In the genomic region with DNA sequence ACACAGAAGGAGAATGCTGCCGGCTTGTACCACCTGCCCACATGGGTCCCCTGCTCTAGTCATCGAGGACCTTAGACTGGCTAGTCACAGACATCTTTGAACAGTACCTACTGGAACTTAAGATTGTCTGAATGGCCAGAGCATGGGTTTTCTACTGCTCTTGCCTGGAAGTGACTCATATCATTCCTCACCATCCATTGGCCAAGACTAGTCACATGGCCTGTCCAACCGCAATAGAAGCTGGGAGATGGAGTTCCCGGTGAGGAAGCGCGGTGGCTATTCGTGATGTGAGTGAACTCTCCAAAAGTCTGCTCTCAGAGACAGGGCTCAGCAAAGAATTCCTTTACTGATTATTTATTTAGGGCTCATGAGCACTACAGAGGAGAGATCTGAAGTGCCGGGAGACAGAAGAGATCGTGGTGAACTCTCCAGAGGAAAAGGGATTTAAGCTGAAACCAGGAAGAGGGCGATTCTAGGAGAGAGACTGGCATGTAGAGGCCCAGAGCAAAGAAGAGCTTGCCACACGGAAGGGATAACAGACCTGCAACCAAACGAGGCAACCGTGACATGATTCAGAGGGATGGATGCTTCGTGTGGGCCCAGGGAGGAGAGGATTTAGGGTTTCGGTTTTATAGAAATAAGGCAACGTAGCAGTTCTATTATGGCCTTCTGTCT, we compare ENCODE assay signal across 8 mouse cellular contexts. TPM values are rescaled to one million over a fixed set of nuclear protein-coding genes. Genes with fewer than 3 reads are reported as not detected.
DNase-seq lines count a peak whose midpoint lies in the region; ATAC-seq lines count a peak whose summit lies in the region.

No protein-coding gene starts in this region.

- H3K9me3 ChIP-seq in forebrain, embryonic 11.5 days (ENCODE audit: control insufficient read depth, low read length): no peaks in the 10 kb centered on the region
- H3K9me3 ChIP-seq in heart, embryonic 16.5 days (replicated peaks; ENCODE audit: control insufficient read depth, low read length): no peaks in the 10 kb centered on the region
- no peaks in the 10 kb centered on the region for H3K9me3 ChIP-seq in liver, embryonic 13.5 days (replicated peaks)
- H3K9me3 ChIP-seq in stomach, embryonic 16.5 days (replicated peaks; ENCODE audit: control insufficient read depth, low read length): no peaks in the 10 kb centered on the region

- peak; percentile 90 for ATAC-seq in forebrain, embryonic 11.5 days (replicated peaks; ENCODE audit: low FRiP score)
- ATAC-seq in heart, embryonic 16.5 days (replicated peaks; ENCODE audit: extremely low read depth, insufficient read depth, low FRiP score): peak; percentile 89
- peak; percentile 78 for ATAC-seq in liver, embryonic 13.5 days (ENCODE audit: low read depth)
- peak; percentile 90 for ATAC-seq in stomach, embryonic 16.5 days (ENCODE audit: insufficient read depth, low FRiP score)

- DNase-seq in ES-CJ7 (ENCODE audit: low read depth, low spot score): peak; percentile 94
- DNase-seq in c-Kit-positive CD71-positive TER-119-negative erythroid progenitor cells, embryonic 14.5 days (ENCODE audit: low read depth): peak; percentile 88
- DNase-seq in forebrain, embryonic 11.5 days (ENCODE audit: low spot score): peak; percentile 84
- peak; percentile 86 to 91 for DNase-seq in kidney, postnatal 25 days
- peak; percentile 75 for DNase-seq in liver, embryonic 13.5 days
- DNase-seq in natural killer cell, adult 2 months (ENCODE audit: low spot score in 2 of 2): peak; percentile 71 to 76

- peaks cover 11% of the 10 kb centered on the region; the same call in 1 of the 2 replicates for H3K4me1 ChIP-seq in forebrain, embryonic 11.5 days (replicated peaks; ENCODE audit: control insufficient read depth, insufficient read depth, low read length)
- peaks cover 13% of the 10 kb centered on the region for H3K4me1 ChIP-seq in heart, embryonic 16.5 days (ENCODE audit: control insufficient read depth, insufficient read depth, low read length)
- peaks cover 49% of the 10 kb centered on the region for H3K4me1 ChIP-seq in liver, embryonic 13.5 days (replicated peaks)
- peaks cover 13% of the 10 kb centered on the region for H3K4me1 ChIP-seq in stomach, embryonic 16.5 days (ENCODE audit: control insufficient read depth, insufficient read depth, low read length)

- no peaks in the 10 kb centered on the region for H3K36me3 ChIP-seq in forebrain, embryonic 11.5 days (ENCODE audit: control insufficient read depth, insufficient read depth, low read length)
- no peaks in the 10 kb centered on the region for H3K36me3 ChIP-seq in heart, embryonic 16.5 days (ENCODE audit: control insufficient read depth, insufficient read depth)
- no peaks in the 10 kb centered on the region for H3K36me3 ChIP-seq in liver, embryonic 13.5 days
- no peaks in the 10 kb centered on the region for H3K36me3 ChIP-seq in stomach, embryonic 16.5 days (ENCODE audit: control insufficient read depth, insufficient read depth, low read length)

- H3K27ac ChIP-seq in forebrain, embryonic 11.5 days (ENCODE audit: low read depth, low read length): no peak overlapping the region
- peak overlapping the region; percentile 61 for H3K27ac ChIP-seq in heart, embryonic 16.5 days (ENCODE audit: low read length)
- H3K27ac ChIP-seq in liver, embryonic 13.5 days: peak overlapping the region; percentile 30; the same call in 1 of the 2 replicates
- H3K27ac ChIP-seq in stomach, embryonic 16.5 days (ENCODE audit: low read length): peak overlapping the region; percentile 40

- H3K4me3 ChIP-seq in forebrain, embryonic 11.5 days (ENCODE audit: low read depth, low read length): peak overlapping the region; percentile 39
- H3K4me3 ChIP-seq in heart, embryonic 16.5 days (ENCODE audit: low read length): peak overlapping the region; percentile 70
- peak overlapping the region; percentile 60 for H3K4me3 ChIP-seq in liver, embryonic 13.5 days (replicated peaks)
- H3K4me3 ChIP-seq in stomach, embryonic 16.5 days (replicated peaks; ENCODE audit: low read length): peak overlapping the region; percentile 56

- H3K27me3 ChIP-seq in forebrain, embryonic 11.5 days (ENCODE audit: control insufficient read depth, insufficient read depth, low read length): no peaks in the 10 kb centered on the region
- no peaks in the 10 kb centered on the region for H3K27me3 ChIP-seq in heart, embryonic 16.5 days (ENCODE audit: control insufficient read depth, insufficient read depth, low read length)
- H3K27me3 ChIP-seq in liver, embryonic 13.5 days: no peaks in the 10 kb centered on the region
- H3K27me3 ChIP-seq in stomach, embryonic 16.5 days (ENCODE audit: control insufficient read depth, insufficient read depth, low read length): no peaks in the 10 kb centered on the region

- peak overlapping the region; percentile 58 for H3K9ac ChIP-seq in forebrain, embryonic 11.5 days (ENCODE audit: low read length)
- peak overlapping the region; percentile 81 for H3K9ac ChIP-seq in heart, embryonic 16.5 days (ENCODE audit: low read length)
- H3K9ac ChIP-seq in liver, embryonic 13.5 days: peak overlapping the region; percentile 70
- H3K9ac ChIP-seq in stomach, embryonic 16.5 days (ENCODE audit: low read length): peak overlapping the region; percentile 83

- H3K4me2 ChIP-seq in forebrain, embryonic 11.5 days (ENCODE audit: low read depth, low read length, severe bottlenecking): peak overlapping the region; percentile 66
- H3K4me2 ChIP-seq in heart, embryonic 16.5 days (ENCODE audit: low read depth, low read length): peak overlapping the region; percentile 80
- peak overlapping the region; percentile 71 for H3K4me2 ChIP-seq in liver, embryonic 13.5 days
- peak overlapping the region; percentile 78 for H3K4me2 ChIP-seq in stomach, embryonic 16.5 days (ENCODE audit: low read depth, low read length)

- 15% methylated on average over 16 of the region's 16 CpGs for WGBS in forebrain, embryonic 11.5 days
- 13% methylated on average over 16 of the region's 16 CpGs for WGBS in heart, embryonic 16.5 days
- WGBS in liver, embryonic 13.5 days (ENCODE audit: insufficient replicate concordance): 11% methylated on average over 16 of the region's 16 CpGs
- WGBS in stomach, embryonic 16.5 days: 12% methylated on average over 16 of the region's 16 CpGs

RNA-seq across cellular contexts. Expression of a gene that starts 5.7 kb away (rescaled TPM):
- 53.0 and 55.2 TPM in 2 replicates for polyA plus RNA-seq in forebrain, embryonic 11.5 days (2014; fragmentation: Nextera tagmentation; extraction: Ambion mirVana)
- 17.2 and 18.2 TPM in 2 replicates for polyA plus RNA-seq in heart, embryonic 16.5 days (2015; fragmentation: Nextera tagmentation; extraction: Ambion mirVana)
- polyA plus RNA-seq in liver, embryonic 13.5 days (2015; fragmentation: Nextera tagmentation; extraction: Ambion mirVana): 7.1 and 7.3 TPM in 2 replicates
- 24.6 and 26.0 TPM in 2 replicates for polyA plus RNA-seq in stomach, embryonic 16.5 days (2015; fragmentation: Nextera tagmentation; extraction: Ambion mirVana)

RNA-seq across cellular contexts. Expression of a gene that starts 56.4 kb away (rescaled TPM):
- polyA plus RNA-seq in forebrain, embryonic 11.5 days (2014; fragmentation: Nextera tagmentation; extraction: Ambion mirVana): 0.56 TPM in 2 replicates
- 0.04 and 0.11 TPM in 2 replicates for polyA plus RNA-seq in heart, embryonic 16.5 days (2015; fragmentation: Nextera tagmentation; extraction: Ambion mirVana)
- not detected in 2 replicates for polyA plus RNA-seq in liver, embryonic 13.5 days (2015; fragmentation: Nextera tagmentation; extraction: Ambion mirVana)
- 0.10 TPM in 2 replicates for polyA plus RNA-seq in stomach, embryonic 16.5 days (2015; fragmentation: Nextera tagmentation; extraction: Ambion mirVana)
